ENCODE assay signal across 10 mouse cellular contexts in the genomic region with DNA sequence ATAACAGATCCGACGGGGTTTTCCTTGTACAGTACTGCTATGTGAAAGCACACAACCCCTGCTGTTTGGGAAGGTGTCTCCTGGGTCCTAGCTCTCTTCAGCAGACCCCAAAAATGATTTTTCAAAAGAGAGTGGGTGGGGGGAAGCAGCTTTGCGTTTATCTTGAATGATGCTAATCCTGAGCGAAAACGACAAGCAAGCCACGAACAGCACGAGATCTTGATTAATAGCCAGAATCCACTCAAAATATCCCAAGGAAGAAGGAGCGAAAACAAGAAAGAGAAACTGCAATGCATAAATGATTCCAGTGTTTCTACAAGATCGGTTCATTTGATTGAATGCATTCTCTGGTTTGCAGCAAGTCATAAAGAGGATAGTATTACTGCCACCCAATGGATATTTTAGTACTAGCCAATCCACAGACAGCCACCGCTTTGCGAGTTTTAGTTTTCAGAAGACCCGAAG. TPM values are rescaled to one million over a fixed set of nuclear protein-coding genes. Genes with fewer than 3 reads are reported as not detected.
A peak's percentile ranks its signal among the peaks of the same experiment; 100 is the strongest.
DNase-seq lines count a peak whose midpoint lies in the region; ATAC-seq and TF ChIP-seq lines count a peak whose summit lies in the region.
"Had no signal": no experiment of that assay in that cellular context is flagged by ENCODE, and none has a peak within 500 bp of the region (broad histone marks: within the 10 kb centered on the region; RNA-seq: fewer than 3 reads in every experiment).

TSS of gene Il1rapl1 (minus strand) at position 37 of the 465 bp plus-strand sequence.

- H3K4me2 ChIP-seq in heart, embryonic 13.5 days, result peak within 1 kb of the TSS; percentile 69
- H3K4me2 ChIP-seq in forebrain, embryonic 16.5 days (ENCODE audit: low read length), result peak within 1 kb of the TSS; percentile 58

- H3K9ac ChIP-seq in heart, embryonic 13.5 days, result peak within 1 kb of the TSS; percentile 56; the same call in 1 of the 2 replicates
- peak within 1 kb of the TSS; percentile 52 for H3K9ac ChIP-seq in forebrain, embryonic 16.5 days (replicated peaks; ENCODE audit: low read depth, low read length)

- TF ChIP-seq CTCF in olfactory bulb, adult 2 months (IDR thresholded peaks at IDR 0.05; ENCODE audit: insufficient read depth, low read depth, low read length), result no peak

- no peak for ATAC-seq in heart, embryonic 13.5 days (ENCODE audit: extremely low read depth, insufficient number of reproducible peaks, low FRiP score, low TSS enrichment)
- peak; percentile 89 for ATAC-seq in forebrain, embryonic 16.5 days

- no peaks in the 10 kb centered on the region; the same call in 1 of the 2 replicates for H3K27me3 ChIP-seq in heart, embryonic 13.5 days (replicated peaks)
- H3K27me3 ChIP-seq in forebrain, embryonic 16.5 days (replicated peaks; ENCODE audit: control insufficient read depth, insufficient read depth, low read length), result no peaks in the 10 kb centered on the region

- peak within 1 kb of the TSS; percentile 50 for H3K4me3 ChIP-seq in heart, embryonic 13.5 days
- H3K4me3 ChIP-seq in forebrain, embryonic 16.5 days (replicated peaks; ENCODE audit: low read length), result peak within 1 kb of the TSS; percentile 51
- peak within 1 kb of the TSS; percentile 49 for H3K4me3 ChIP-seq in olfactory bulb, adult 2 months (ENCODE audit: insufficient read depth, low read depth, low read length)

- 15% methylated on average over 12 of the region's 12 CpGs for WGBS in heart, embryonic 13.5 days
- WGBS in forebrain, embryonic 16.5 days, result 24% methylated on average over 12 of the region's 12 CpGs
- WGBS in olfactory bulb, adult 2 months, result 17% methylated on average over 12 of the region's 12 CpGs

- no peak for TF ChIP-seq POLR2A in olfactory bulb, adult 2 months (IDR thresholded peaks at IDR 0.05; ENCODE audit: insufficient read depth, low read depth, low read length)

- intact Hi-C loops in heart, postnatal 25 days (cut with DNase I), result no loop called here

- no peak for DNase-seq in heart, postnatal 25 days (ENCODE audit: low spot score)
- peak; percentile 42 for DNase-seq in cerebellum, adult 11-12 months
- DNase-seq in left cerebral cortex, adult 8-10 months (ENCODE audit: low spot score in 2 of 2), result peak in 1 of 2 experiments; percentile 23
- DNase-seq in gastrocnemius, postnatal 10 days, result no peak
- DNase-seq in natural killer cell, adult 2 months (ENCODE audit: low spot score in 2 of 2), result no peak

- H3K4me1 ChIP-seq in heart, embryonic 13.5 days, result no peaks in the 10 kb centered on the region
- H3K4me1 ChIP-seq in forebrain, embryonic 16.5 days (replicated peaks; ENCODE audit: control insufficient read depth, insufficient read depth, low read length), result no peaks in the 10 kb centered on the region
- no peaks in the 10 kb centered on the region for H3K4me1 ChIP-seq in olfactory bulb, adult 2 months (ENCODE audit: control insufficient read depth, insufficient read depth, low read length)

- no peaks in the 10 kb centered on the region for H3K9me3 ChIP-seq in heart, embryonic 13.5 days
- no peaks in the 10 kb centered on the region for H3K9me3 ChIP-seq in forebrain, embryonic 16.5 days (ENCODE audit: control insufficient read depth, low read length)

- no peak within 1 kb of the TSS for H3K27ac ChIP-seq in heart, embryonic 13.5 days (replicated peaks)
- H3K27ac ChIP-seq in forebrain, embryonic 16.5 days (ENCODE audit: low read length), result peak within 1 kb of the TSS; percentile 61
- peak within 1 kb of the TSS; percentile 92 for H3K27ac ChIP-seq in olfactory bulb, adult 2 months (ENCODE audit: insufficient read depth, low read depth, low read length)

- no peaks in the 10 kb centered on the region for H3K36me3 ChIP-seq in heart, embryonic 13.5 days
- H3K36me3 ChIP-seq in forebrain, embryonic 16.5 days (ENCODE audit: control insufficient read depth, insufficient read depth), result no peaks in the 10 kb centered on the region

RNA-seq across cellular contexts. Expression of gene Il1rapl1, which starts in this region (rescaled TPM):
- 0.17 and 0.27 TPM in 2 replicates for polyA plus RNA-seq in heart, embryonic 13.5 days (2015; fragmentation: Nextera tagmentation; extraction: Ambion mirVana)
- total RNA-seq in heart, postnatal 25 days (2021), result under 1 TPM in 1 of 2 experiments, not detected in 1; 0.11 TPM
- polyA plus RNA-seq in forebrain, embryonic 16.5 days (2015; fragmentation: Nextera tagmentation; extraction: Ambion mirVana), result 2.6 and 4.0 TPM in 2 replicates
- 10 to 100 TPM; 28.1 to 35.9 (median 33.0) TPM for total RNA-seq in left cerebral cortex, adult 8-10 months (2022)
- not detected in 2 replicates for polyA plus RNA-seq in olfactory bulb, adult 2 months (2012; ENCODE audit: insufficient read depth, insufficient read length, low replicate concordance, missing spikeins)
- total RNA-seq in gastrocnemius, postnatal 10 days (2021), result under 1 TPM; 0.07 to 0.12 TPM
- polyA plus RNA-seq: gonadal fat pad, adult 2 months; testis, adult 2 months had no signal

Comparison
In these comparisons a context has a peak if more than half of its experiments do, and no peak if none do; other contexts are left out.
1. RNA of gene Il1rapl1 (total RNA-seq): 28.1 to 35.9 TPM in left cerebral cortex, adult 8-10 months; 0.07 to 0.12 TPM in gastrocnemius, postnatal 10 days and 0.11 TPM in heart, postnatal 25 days; every median in the first group is over 10 times any median in the second.
2. Peak in every context shown above with its lines, with median percentiles within 50 percentile points of each other: H3K4me3 ChIP-seq.